Mouse (Mus musculus) thymus, postnatal 10 days (tissue): ENCODE measurements around the gene Hps3.
"Not testable (repeated sequence)": the region's sequence is repeated elsewhere in the genome, so short reads cannot be mapped to it uniquely, and the experiment has no call there.

Source experiments
- DNase-seq, 2 experiments: peaks; one replicate each; pipeline ENCODE4 v3.0.0; 2021; ENCODE audit warnings: low spot score in 2 of 2

Gene Hps3

GRCm38 (mm10) chr3:19949401-19949800 lies 85.7 kb downstream of the Hps3 start:
- not testable (repeated sequence) for DNase-seq

DNA sequence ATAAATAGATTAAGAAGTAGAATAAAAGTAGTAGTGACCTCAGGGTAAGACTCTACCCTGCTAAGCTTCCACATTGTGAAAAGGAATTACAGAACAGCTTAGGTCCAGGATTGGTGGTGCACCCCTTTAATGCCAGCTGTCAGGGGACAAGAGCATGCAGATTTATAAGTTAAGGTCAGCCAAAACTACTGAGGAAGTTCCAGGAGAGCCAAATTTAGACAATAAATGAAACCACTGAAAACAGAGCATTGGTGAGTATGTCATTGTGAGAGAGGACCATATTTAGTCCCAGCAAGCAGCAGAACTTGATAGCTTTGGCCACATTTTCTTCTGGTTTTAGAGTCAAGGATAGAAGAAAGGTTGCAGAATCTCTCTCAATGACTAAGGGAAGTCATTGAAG lies 86.6 kb downstream of the Hps3 start:
- no peak for DNase-seq
